Mouse (Mus musculus) layer of hippocampus, postnatal 14 days (tissue): ENCODE results near the gene Snrpd2. TPM values are rescaled to one million over a fixed set of nuclear protein-coding genes. Genes with fewer than 3 reads are reported as not detected.

Experiments used
- DNase-seq, 2 experiments: peaks; one replicate each; pipeline ENCODE4 v3.0.0; 2021 to 2022; ENCODE audit warnings: low spot score in 2 of 2, mixed read lengths in 1 of 2
- long read RNA-seq, 2 experiments: library from polyadenylated mRNA; stranded (forward); transcript quantifications; one replicate each; pipeline ENCODE4 v2.0.0; 2021
- total RNA-seq, 2 experiments: library from RNA; stranded (reverse); gene quantifications; 2 replicates each; pipeline ENCODE4 v1.2.3; 2021

The Snrpd2 gene
- total RNA-seq, result 10 to 100 TPM; 76.5 to 86.4 TPM
- long read RNA-seq, experiment 1, transcript Snrpd2-201 (3 exons, 1,420 nt), result major isoform, 37 of 38 reads
- long read RNA-seq, experiment 1, partial matches to known transcripts, result 0 of 38 reads
- long read RNA-seq, experiment 1, other reads (novel, unspliced or antisense), result 1 of 38 reads
- long read RNA-seq, experiment 2, transcript Snrpd2-201 (3 exons, 1,420 nt), result major isoform, 101 of 104 reads
- long read RNA-seq, experiment 2, partial matches to known transcripts, result 0 of 104 reads
- long read RNA-seq, experiment 2, other reads (novel, unspliced or antisense), result 3 of 104 reads

- peak; percentile 95 to 96 for DNase-seq
These were observed at the start of gene Snrpd2 for GRCm38 (mm10) chr7:19149626-19150025. Gene Snrpd2, plus strand, starts transcription at chr7:19149722.

- no peak for DNase-seq
These were observed 49.2 kb upstream of the Snrpd2 start for GRCm38 (mm10) chr7:19100290-19100689.

DNA sequence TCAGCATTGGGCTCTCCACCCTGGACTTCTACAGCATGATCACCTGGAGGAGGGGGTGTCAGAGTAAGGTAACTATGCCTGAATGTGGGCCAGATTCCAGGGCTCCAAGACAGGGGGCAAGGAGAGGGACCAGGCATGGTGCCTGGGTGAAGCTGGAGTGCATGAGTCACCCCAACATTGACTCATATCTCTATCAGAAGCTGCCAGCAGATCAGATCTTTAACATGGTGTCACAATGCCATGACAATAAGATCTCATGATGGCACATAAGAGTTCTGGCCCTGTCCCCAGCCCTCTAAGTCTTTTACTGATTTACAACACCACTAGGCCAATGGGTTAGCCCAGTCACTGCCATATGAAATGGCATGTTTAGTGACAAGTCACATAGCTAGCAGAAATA lies 45.8 kb upstream of the Snrpd2 start:
- DNase-seq, result no peak

GRCm38 (mm10) chr7:19104486-19104885 lies 45.0 kb upstream of the Snrpd2 start:
- DNase-seq, result no peak

GRCm38 (mm10) chr7:19107436-19107835 lies 42.1 kb upstream of the Snrpd2 start:
- no peak for DNase-seq

DNA sequence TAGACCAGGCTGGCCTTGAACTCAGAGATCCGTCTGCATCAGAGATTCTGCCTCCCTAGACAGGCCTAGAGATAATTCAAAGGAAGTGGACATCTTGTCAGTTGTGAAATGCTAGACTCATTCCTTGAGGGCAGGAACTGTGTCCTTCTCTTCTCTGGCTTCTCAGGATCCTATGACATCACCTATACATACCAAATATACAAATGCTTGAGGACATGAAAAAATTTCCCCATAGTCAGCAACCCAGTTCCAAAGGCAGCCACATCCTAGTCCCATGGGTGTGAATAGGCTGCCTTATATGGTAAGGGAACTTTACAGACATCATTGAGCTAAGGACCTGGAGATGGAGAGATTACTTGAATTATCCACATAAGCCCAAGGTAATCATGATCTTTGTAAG lies 40.0 kb upstream of the Snrpd2 start:
- DNase-seq, result no peak

DNA sequence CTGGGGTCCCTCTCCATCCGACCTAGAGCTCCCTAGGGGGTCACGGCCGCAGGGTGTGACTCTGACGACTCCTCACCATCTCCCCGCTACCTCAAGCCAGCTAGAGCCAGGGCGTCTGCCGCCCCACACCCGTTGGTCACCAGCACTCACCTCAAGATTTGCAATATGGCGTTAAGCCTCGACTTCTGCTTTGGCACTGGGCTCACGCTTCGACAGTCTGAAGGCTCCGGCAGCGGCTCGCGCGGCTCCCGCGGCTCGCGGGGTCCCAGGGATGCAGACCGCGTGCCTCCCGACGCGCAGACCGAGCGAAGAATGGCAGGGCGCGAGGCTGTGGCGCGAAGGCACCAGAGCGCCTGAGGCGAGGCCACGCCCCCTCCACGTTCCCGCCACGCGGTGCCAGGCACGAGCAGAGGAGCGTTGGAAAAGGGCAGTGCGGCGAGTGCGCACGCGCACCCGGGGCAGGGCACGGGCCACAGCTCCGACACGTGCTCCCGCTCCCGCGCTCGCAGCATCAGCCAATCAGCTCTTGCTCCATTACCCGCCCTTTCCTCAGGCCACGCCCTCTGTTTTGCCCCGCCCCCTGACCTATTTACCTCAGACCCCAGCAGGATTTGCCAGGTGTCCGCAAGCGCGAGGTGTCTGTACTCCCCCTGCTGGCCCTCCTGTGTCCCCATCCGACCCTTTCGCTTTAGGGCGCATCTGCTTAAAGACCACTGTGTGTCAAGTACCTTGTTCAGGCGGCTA lies 31.3 kb upstream of the Snrpd2 start, which contains the start of gene Gm4969:
Gene Gm4969, minus strand, starts transcription at position 341 of the 744 bp plus-strand sequence.
- peak in 1 of 2 experiments; percentile 47 for DNase-seq

- no peak for DNase-seq
These were observed 30.4 kb upstream of the Snrpd2 start for GRCm38 (mm10) chr7:19119083-19119482.

DNA sequence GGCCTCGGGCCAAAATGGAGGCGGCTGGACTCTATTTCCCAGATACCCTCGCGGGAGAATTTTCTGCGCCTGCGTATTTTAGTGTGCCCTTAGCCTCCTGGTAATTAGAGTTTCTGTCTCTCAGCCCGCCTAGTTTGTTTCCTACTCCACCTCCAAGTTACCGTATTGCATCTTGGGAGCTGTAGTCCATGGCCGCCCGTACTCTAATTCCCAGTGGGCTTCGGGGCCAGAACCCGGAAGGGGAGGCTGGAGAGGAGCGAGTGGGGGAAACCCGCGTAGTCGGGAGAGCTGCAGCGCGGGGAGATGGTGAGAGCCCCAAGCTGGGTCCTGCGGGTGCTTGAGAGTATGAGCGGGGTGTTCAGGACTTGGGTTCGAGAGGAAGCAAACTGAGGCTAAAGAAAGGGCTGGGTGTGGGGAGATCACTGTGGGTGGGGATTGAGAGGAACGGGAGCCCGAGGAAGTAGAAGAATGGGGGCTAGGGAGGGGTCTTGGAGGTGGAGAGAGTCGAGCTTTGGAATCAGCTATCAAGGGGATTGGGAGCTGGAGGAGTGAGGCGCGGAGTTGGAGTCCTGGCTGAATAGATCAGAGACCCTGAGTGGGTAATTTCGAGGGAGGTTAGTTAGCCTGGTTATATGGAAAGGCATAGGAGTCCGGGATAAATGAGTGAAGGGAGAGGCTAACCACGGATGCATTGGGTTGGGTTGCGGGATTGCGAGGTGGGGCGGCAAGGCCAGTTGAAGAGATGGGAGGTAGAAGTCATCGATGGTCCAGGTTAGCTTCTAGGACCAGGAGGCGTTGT lies 29.7 kb upstream of the Snrpd2 start, which contains the start of gene Fbxo46:
Gene Fbxo46, plus strand, starts transcription at position 229 of the 799 bp plus-strand sequence.
- DNase-seq, result peak; percentile 89 to 97

DNA sequence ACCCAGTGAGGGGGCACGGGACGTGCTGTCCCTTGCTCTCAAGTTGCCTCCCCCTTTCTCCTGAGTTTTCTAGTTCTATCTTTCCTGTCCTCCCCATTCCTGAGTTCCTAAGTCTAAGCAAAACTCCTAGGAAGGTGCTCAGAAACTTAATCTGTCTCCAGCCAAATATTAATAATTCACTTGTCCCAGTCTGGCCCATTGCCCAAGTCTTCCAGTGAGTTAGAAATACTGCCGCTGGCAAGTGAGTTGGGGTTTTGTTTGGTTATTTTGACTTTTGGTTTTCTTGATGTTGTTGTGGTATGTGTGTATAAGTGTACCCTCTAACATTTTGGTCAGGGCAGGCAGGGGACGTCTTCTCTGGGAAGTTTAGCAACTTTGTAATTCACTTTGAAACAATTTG lies 27.8 kb upstream of the Snrpd2 start:
- DNase-seq, result no peak

- no peak for DNase-seq
These were observed 24.8 kb upstream of the Snrpd2 start for GRCm38 (mm10) chr7:19124713-19125112.

- no peak for DNase-seq
These were observed 21.8 kb upstream of the Snrpd2 start for GRCm38 (mm10) chr7:19127744-19128143.

- DNase-seq, result no peak
These were observed 20.1 kb upstream of the Snrpd2 start for GRCm38 (mm10) chr7:19129396-19129795.

GRCm38 (mm10) chr7:19130657-19131056 lies 18.9 kb upstream of the Snrpd2 start:
- DNase-seq, result no peak

- DNase-seq, result peak; percentile 94 to 98
These were observed 18.1 kb upstream of the Snrpd2 start for GRCm38 (mm10) chr7:19131324-19131848.

DNA sequence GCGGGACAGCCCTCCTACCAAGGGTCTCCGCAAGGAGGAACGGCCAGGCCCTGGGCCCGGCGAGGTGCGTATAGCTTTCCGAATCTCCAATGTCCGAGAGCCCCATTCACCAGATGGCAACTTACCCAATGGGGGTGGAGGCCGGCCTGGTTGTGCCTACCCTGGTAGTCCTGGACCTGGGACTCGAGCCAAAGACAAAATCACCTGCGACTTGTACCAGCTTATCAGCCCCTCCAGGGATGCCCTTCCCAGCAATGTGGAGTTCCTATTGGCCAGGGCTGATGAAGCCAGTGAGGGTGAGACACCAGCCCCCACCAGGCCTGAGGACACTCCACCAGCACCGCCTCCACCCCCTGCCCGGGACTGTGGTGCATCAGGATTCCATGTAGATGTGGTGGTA lies 13.4 kb upstream of the Snrpd2 start:
- DNase-seq, result no peak

DNA sequence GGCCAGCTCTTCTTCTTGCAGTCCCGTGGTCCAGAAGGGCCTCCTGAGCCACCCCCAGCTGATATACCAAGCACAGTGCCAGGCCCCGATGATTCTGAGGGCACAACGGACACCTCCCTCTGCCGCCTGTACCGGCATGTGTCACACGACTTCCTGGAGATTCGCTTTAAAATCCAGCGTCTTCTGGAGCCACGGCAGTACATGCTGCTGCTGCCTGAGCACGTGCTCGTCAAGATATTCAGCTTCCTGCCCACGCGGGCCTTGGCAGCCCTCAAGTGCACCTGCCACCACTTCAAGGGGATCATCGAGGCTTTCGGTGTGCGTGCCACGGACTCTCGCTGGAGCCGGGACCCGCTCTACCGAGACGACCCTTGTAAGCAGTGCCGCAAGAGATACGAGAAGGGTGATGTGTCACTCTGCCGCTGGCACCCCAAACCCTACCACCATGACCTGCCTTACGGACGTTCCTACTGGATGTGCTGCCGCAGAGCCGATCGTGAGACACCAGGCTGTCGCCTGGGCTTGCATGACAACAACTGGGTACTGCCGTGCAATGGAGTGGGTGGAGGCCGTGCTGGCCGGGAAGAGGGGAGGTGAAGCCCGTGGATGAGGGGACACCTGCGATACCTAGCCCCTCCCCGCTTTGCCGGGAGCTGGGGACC lies 12.7 kb upstream of the Snrpd2 start:
- no peak for DNase-seq

GRCm38 (mm10) chr7:19137380-19137779 lies 12.1 kb upstream of the Snrpd2 start:
- DNase-seq, result peak; percentile 41 to 64

GRCm38 (mm10) chr7:19146793-19147192 lies 2.7 kb upstream of the Snrpd2 start:
- DNase-seq, result no peak

GRCm38 (mm10) chr7:19147497-19148045 lies 2.0 kb upstream of the Snrpd2 start:
- DNase-seq, result no peak
